Mouse (Mus musculus) urinary bladder, adult 2 months (tissue): ENCODE data around the gene Fmo6. TPM values are rescaled to one million over a fixed set of nuclear protein-coding genes. Genes with fewer than 3 reads are reported as not detected.

Experiments
- DNase-seq: peaks from one replicate; pipeline ENCODE4 v3.0.0; 2022; ENCODE audit warnings: low spot score
- polyA plus RNA-seq: library from polyadenylated mRNA; depleted of rRNA; stranded (reverse); fragments of >200 nt; gene quantifications from 2 replicates; pipeline ENCODE4 v1.2.3, GENCODE M21; 2012; rRNA removed

Fmo6 gene
- polyA plus RNA-seq = 0.10 and 0.17 TPM in 2 replicates

- DNase-seq = no peak
These were observed at the start of gene Fmo6 for GRCm38 (mm10) chr1:162937415-162937814. Gene Fmo6, minus strand, starts transcription at chr1:162937515.

GRCm38 (mm10) chr1:162986777-162987176 is 49.5 kb upstream of the Fmo6 start:
- DNase-seq = no peak

DNA sequence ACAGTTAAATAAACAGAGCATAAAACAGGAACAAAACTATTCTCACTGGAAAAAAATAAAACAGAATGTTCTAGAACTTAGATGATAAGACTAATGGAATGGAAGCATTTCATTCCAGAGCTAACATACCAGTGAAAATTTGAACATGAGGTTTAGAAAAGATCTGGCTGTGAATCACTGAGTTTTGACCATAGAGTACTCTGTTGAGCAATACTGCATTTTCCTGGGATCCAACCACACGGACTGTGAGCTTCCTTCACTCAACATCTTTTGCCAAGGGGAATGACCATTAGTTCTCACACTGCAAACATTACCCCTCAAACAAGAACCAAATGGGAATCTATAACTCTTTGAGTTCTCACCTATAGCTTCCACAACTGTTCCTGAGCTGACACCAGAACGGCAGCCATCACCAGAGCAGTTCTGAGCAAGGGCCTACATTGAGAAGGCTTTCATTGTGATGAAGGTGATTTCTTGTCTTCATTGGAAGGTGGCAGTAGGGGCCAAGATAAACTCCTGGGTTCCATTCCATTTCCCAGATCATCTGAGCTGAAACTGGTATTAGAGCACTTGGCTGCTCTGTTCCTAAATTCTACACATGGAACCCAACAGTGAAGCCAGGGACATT is 48.9 kb upstream of the Fmo6 start:
- DNase-seq = no peak

GRCm38 (mm10) chr1:162984428-162984827 is 47.1 kb upstream of the Fmo6 start, which contains the start of gene Fmo3:
Gene Fmo3, minus strand, starts transcription at chr1:162984528.
- no peak for DNase-seq

DNA sequence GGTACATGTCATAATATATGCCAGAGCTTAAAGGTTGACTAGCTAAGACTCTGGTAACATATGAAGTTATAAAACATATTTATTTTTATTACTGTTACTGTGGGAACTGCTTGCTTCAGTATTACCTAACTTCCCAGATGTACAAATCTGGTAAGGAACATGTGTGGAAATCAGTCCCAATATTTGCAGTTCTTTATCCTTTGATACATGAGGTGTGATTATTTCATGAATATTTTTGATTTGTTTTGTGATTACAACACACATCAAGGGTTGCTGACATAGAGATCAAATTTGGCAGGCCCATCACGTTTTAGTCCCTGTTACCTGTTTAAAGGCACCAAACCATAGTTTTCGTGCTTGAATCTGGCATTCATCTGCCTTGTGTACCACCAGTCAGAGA is 26.2 kb upstream of the Fmo6 start:
- DNase-seq = no peak

DNA sequence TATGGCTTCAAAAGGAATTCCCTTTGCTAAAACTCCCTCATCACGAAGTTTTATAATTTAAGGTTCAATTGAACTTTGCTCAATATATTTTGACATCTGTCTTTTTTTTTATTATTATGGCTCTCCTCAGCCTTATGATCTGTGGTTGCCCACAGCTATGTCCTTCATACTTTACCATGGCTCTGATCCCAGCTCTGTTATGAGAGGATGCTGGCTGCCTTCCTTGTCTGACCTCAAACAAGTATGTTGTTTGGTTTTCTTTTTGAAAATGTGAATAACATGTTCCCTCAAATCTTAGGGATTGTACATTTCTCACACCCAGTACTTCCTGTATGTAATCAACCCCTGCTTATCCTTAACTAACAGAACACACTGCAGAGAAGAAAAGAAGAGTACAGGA is 20.1 kb upstream of the Fmo6 start:
- DNase-seq = no peak

GRCm38 (mm10) chr1:162953079-162953478 is 15.8 kb upstream of the Fmo6 start:
- no peak for DNase-seq

- no peak for DNase-seq
These were observed 12.4 kb upstream of the Fmo6 start for GRCm38 (mm10) chr1:162949763-162950162.

- no peak for DNase-seq
These were observed 10.6 kb upstream of the Fmo6 start for GRCm38 (mm10) chr1:162947934-162948333.

GRCm38 (mm10) chr1:162946837-162947558 is 9.7 kb upstream of the Fmo6 start:
- DNase-seq = no peak

GRCm38 (mm10) chr1:162943700-162944099 is 6.4 kb upstream of the Fmo6 start:
- DNase-seq = no peak

GRCm38 (mm10) chr1:162938696-162939351 is 1.5 kb upstream of the Fmo6 start:
- no peak for DNase-seq

DNA sequence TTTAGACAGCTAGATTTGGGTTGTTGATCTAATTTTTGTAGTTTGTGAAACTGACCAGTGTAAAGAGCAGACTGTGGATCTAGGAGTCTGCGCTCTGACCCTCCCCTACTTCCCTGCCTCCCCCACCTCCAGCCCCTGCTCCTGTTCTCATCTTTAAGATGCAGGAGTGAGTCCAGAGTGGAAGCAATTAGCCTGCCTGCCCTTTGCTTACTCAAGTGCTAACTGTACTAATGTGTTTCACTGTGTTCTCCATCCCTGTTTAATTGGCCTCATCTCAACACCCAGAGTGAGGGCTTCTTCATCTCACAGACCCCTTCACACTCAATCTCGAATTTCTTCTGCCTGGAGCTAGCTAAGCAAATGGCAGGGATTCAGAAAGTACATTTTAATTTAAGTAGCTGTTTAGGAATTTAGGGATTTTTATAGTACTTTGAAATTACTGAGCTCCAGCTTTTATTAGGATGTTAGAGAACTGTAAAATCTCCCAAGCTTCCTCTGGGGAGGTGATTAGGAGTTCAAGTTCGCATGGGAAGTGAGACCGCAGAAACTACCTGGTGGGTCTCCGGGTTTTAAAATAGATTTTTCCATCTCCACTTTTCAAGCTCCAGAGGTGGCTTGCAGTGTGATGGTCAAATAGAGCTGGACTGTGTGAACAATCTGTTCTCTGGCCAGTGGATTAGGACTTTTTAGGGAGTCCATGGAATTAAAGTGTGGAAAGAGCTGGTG is 818 bp upstream of the Fmo6 start:
- no peak for DNase-seq

DNA sequence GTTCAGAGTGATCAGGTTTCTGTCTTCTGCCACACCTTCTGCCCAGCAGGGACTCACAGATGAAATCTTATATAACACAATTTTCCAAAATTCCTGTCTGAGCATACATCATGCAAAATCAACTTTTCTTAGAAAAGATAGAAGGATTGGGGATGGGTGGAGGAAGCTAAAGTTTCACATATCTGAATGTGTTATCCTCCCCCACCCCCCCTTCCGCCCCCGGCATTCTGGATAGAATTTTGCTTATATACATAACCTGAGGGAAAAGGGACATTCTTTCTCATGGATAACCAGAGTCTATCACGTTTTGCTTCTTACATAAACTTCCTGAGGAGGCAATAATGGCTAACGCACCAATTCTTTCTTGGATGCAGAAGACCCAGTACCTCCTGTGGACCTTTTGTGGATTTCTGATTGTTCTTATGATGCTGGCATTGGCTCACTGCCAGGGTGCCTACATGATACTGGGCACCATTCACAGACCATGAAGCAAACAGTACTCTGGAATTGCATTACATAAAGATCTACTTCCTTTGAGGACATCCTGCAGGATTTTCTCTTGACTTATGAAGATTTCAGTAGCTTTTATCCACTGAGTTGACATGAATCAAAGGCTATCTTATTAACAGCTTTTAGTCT is 2.8 kb downstream of the Fmo6 start:
- no peak for DNase-seq

GRCm38 (mm10) chr1:162932386-162932785 is 4.9 kb downstream of the Fmo6 start:
- no peak for DNase-seq

DNA sequence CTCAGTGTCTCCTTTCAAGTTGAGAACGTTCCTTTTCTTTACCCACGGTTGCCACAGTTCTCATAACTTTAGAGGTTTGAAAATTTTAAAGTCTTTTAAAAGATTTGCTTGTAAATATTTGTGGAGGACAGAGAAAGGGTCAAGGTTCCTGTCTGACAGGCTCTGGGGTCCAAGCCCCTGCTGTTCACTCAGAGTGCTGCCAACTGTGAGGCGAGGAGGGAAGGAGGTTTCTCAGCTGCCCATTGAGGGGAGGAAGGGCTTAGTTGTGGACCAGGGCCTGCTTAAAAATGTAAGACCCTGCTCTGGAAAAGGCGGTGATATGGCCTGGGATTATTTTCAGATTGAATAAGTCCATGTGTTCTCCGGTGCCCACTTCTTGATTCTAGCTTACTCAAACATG is 5.4 kb downstream of the Fmo6 start:
- DNase-seq = no peak

- no peak for DNase-seq
These were observed 5.9 kb downstream of the Fmo6 start for GRCm38 (mm10) chr1:162931310-162931875.

DNA sequence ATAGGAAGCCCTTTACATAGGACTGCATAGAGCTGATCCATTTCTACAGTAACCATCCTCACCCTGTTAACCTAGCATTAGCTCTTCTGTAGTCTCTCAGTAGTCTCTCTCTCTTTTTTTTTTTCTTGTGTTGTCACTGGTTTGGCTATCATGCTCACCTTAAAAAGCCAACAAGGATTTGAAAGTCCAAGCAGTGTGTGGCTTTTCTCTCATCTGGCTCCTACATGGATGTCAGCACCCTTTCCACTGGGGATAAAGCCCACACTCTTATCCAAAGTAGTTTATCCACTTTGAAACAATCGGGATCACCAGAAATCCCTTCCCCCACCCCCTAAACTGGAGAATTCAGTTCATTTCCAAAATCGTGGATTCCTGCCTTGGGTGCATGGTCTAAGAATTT is 6.7 kb downstream of the Fmo6 start:
- DNase-seq = no peak

DNA sequence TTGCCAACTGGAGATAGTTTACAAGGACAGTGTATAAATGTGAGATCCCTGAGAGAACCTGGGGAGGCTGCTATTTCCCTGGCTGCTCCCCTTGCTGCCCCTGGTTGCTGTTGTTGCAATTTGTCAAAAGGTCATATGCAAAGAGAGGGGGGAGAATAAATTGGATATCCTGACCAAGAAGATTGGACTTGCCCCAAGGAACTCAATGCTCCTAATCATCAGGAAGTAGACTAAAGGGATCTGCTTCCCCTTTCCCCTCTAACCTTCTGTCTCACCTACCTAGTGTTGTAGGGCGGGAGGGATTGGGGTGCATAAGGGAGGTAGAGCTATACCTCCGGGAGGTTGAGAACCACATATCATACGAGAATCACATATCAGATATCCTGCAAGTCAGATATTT is 8.2 kb downstream of the Fmo6 start:
- no peak for DNase-seq

DNA sequence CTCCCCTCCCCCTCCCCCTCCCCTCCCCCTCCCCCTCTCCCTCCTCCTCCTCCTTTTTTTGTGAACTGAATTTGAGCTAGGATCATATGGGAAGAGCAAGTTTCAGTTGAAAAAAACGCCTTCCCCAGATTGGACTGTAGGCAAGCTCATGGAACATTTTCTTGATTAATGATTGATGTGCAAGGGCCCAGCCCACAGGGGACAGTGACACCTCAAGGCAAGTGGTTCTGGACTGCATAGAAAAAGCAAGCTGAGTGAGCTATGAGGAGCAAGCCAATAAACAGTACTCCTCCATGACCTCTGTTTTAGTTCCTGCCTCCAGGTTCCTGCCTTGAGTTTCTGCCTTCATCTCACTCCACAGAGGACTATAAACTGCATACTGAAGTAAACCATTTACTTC is 12.2 kb downstream of the Fmo6 start:
- no peak for DNase-seq

- DNase-seq = no peak
These were observed 20.7 kb downstream of the Fmo6 start for GRCm38 (mm10) chr1:162916661-162917060.
